In the genomic region with DNA sequence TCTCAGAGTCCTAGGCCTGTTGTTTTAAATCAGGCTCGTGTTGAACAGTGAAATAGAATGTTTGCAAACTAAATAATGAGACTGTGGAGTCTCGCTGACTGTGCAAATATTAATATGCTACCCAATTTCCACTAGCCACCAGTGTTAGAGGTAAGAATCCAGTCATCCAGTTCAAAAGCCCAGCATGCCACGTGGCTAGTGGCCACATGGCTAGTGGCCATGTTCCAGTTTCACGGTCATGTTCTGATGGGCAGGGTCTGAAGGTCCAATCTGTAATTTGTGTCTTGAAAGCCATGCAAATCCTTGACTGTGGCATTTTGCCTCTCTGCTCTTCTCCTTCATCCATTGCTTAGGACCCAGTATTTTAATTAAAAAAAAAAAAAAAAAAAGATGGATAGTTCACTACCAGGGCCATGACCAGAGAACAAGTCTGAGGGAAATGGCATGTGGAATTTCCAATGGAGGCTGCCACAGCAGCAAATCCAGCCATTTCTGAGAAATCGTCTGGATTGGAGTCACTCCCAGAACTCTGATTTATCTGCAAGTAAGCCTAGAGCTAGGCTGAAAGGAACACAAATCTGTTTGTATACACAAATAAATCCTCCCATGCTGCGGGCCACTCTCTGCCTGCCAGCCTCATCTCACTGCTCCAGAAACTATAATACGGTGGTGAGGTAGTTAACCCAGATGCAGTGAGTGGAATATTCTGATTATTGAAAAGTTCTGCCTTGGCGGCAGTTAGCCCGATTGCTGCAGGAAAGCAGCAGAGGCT, we compare ENCODE assay signal across 14 mouse cellular contexts. TPM values are rescaled to one million over a fixed set of nuclear protein-coding genes. Genes with fewer than 3 reads are reported as not detected.
DNase-seq lines count a peak whose midpoint lies in the region; TF ChIP-seq lines count a peak whose summit lies in the region.
"Had no signal": no experiment of that assay in that cellular context is flagged by ENCODE, and none has a peak within 500 bp of the region (broad histone marks: within the 10 kb centered on the region; RNA-seq: fewer than 3 reads in every experiment).

No protein-coding gene starts in this region.

- no peaks in the 10 kb centered on the region for H3K36me3 ChIP-seq in ES-E14 (ENCODE audit: control insufficient read depth, insufficient read depth, low read length, poor library complexity, severe bottlenecking)
- H3K36me3 ChIP-seq: intestine, embryonic 15.5 days; midbrain, embryonic 15.5 days; neural tube, embryonic 13.5 days had no signal

- H3K9me3 ChIP-seq in ES-E14 (ENCODE audit: control insufficient read depth, insufficient read depth, low read depth, low read length), result no peaks in the 10 kb centered on the region
- H3K9me3 ChIP-seq: intestine, embryonic 15.5 days; midbrain, embryonic 15.5 days; neural tube, embryonic 13.5 days had no signal

- no peaks in the 10 kb centered on the region for H3K4me1 ChIP-seq in ES-E14 (ENCODE audit: control insufficient read depth in 2 of 2, insufficient read depth in 2 of 2, low read length in 2 of 2, poor library complexity in 1 of 2)
- H3K4me1 ChIP-seq: intestine, embryonic 15.5 days; midbrain, embryonic 15.5 days had no signal

- TF ChIP-seq CTCF in layer of hippocampus, adult 2 months (conservative IDR thresholded peaks at IDR 0.05), result no peak

- in situ Hi-C loops in ES-E14 (cut with MboI; ENCODE audit: low sequenced_read_pairs in 2 of 2, unreplicated experiment in 2 of 2), result no loop called here

- peak overlapping the region; percentile 68 for H3K27ac ChIP-seq in layer of hippocampus, adult 2 months
- no peak overlapping the region for H3K27ac ChIP-seq in ES-E14 (ENCODE audit: insufficient read depth, low read depth, low read length, poor library complexity, severe bottlenecking)
- H3K27ac ChIP-seq: intestine, embryonic 15.5 days; liver, embryonic 14.5 days; midbrain, embryonic 15.5 days; neural tube, embryonic 13.5 days had no signal

- DNase-seq in layer of hippocampus, adult 2 months (ENCODE audit: low spot score in 2 of 2), result no peak
- no peak for DNase-seq in layer of hippocampus, adult 11-12 months (ENCODE audit: low spot score)
- DNase-seq in ES-E14 (ENCODE audit: low read depth, low spot score), result no peak
- DNase-seq in adipocyte (ENCODE audit: low spot score), result peak; percentile 38
- DNase-seq in cerebellum, adult 9-11 months, result peak; percentile 62
- DNase-seq in spleen, postnatal 4 days (ENCODE audit: low spot score in 2 of 2), result no peak
- no peak for DNase-seq in frontal cortex, postnatal 25 days (ENCODE audit: low spot score in 2 of 2)
- DNase-seq: heart, postnatal 10 days; layer of hippocampus, adult 9-11 months; retina, postnatal 1 day had no signal

- no peak overlapping the region for H3K9ac ChIP-seq in ES-E14 (ENCODE audit: insufficient read depth, low read depth, low read length, poor library complexity, severe bottlenecking)
- H3K9ac ChIP-seq: intestine, embryonic 15.5 days; liver, embryonic 14.5 days; midbrain, embryonic 15.5 days; neural tube, embryonic 13.5 days had no signal

- H3K4me3 ChIP-seq in layer of hippocampus, adult 2 months, result no peak overlapping the region
- H3K4me3 ChIP-seq in ES-E14 (ENCODE audit: insufficient read depth in 1 of 2, low read depth in 1 of 2, low read length in 2 of 2, poor library complexity in 1 of 2, severe bottlenecking in 1 of 2), result no peak overlapping the region
- H3K4me3 ChIP-seq: intestine, embryonic 15.5 days; midbrain, embryonic 15.5 days; neural tube, embryonic 13.5 days had no signal

TF ChIP-seq in ES-E14, 5 proteins besides CTCF, POLR2A, EP300 and RAD21:
- TF ChIP-seq CHD2 (IDR thresholded peaks at IDR 0.05; ENCODE audit: low read depth, low read length), result no peak
- TF ChIP-seq MAFK (IDR thresholded peaks at IDR 0.05; ENCODE audit: insufficient read depth, low read depth, low read length), result 0 out of 2 replicates have a peak, but pooled peaks have one; percentile 11

RNA-seq across cellular contexts. Expression of gene Slc9a9, which starts 35.5 kb away (rescaled TPM):
- total RNA-seq in layer of hippocampus, adult 2 months (2021), result 10 to 100 TPM; 18.3 to 19.4 TPM
- 0.13 and 0.16 TPM in 2 replicates for total RNA-seq in ES-E14 (2012; rRNA removed)

Comparison
In these comparisons a context has a peak if more than half of its experiments do, and no peak if none do; other contexts are left out.
1. DNase-seq: peak in adipocyte (single experiment) and cerebellum, adult 9-11 months (single experiment); none in layer of hippocampus, adult 2 months (0 of 2), layer of hippocampus, adult 11-12 months (single experiment), ES-E14 (single experiment), spleen, postnatal 4 days (0 of 2) and frontal cortex, postnatal 25 days (0 of 2).
2. RNA of gene Slc9a9, which starts 35.5 kb away (total RNA-seq): 18.3 to 19.4 TPM in layer of hippocampus, adult 2 months; 0.13 to 0.16 TPM in ES-E14; every median in the first group is over 10 times any median in the second.